Comparison of ENCODE assay signal across 22 mouse cellular contexts in the genomic region with DNA sequence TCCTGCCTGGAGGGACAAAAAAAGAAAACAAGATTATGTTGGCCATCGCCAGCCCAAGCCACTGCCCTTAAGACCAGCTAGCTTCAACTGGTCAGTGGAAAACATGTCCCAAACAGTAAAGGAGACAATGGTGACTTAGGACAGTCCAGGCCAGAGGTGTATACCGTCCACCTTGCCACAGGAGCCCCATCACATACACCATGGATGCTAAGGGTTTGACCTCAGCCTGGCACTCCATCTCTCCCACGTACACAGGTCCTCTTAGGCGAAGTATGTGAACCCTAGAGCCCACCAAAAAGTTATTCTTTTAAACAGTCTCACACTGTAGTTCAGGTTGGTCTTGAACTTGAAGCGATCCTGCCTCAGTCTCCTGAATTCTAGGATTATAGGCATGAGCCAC. TPM values are rescaled to one million over a fixed set of nuclear protein-coding genes. Genes with fewer than 3 reads are reported as not detected.
"Had no signal": no experiment of that assay in that cellular context is flagged by ENCODE, and none has a peak within 500 bp of the region (broad histone marks: within the 10 kb centered on the region; RNA-seq: fewer than 3 reads in every experiment).

No protein-coding gene starts in this region.

- H3K36me3 ChIP-seq: stomach, embryonic 15.5 days had no signal

- H3K9me3 ChIP-seq: neural tube, embryonic 13.5 days; neural tube, embryonic 15.5 days; stomach, embryonic 15.5 days had no signal

- H3K9ac ChIP-seq: neural tube, embryonic 13.5 days; neural tube, embryonic 15.5 days; stomach, embryonic 15.5 days had no signal

- H3K27ac ChIP-seq: neural tube, embryonic 13.5 days; neural tube, embryonic 15.5 days; stomach, embryonic 15.5 days had no signal

- DNase-seq: retina, postnatal 1 day; right cerebral cortex, adult 18-20 months; right cerebral cortex, postnatal 14 days; right cerebral cortex, postnatal 25 days; right cerebral cortex, postnatal 4 days; spleen, adult 18-20 months; thymus, adult 18-20 months; thymus, adult 2 months; thymus, postnatal 14 days; thymus, postnatal 25 days; thymus, postnatal 36 days; thymus, postnatal 4 days had no signal

- H3K27me3 ChIP-seq: neural tube, embryonic 13.5 days; neural tube, embryonic 15.5 days; stomach, embryonic 15.5 days had no signal

- H3K4me3 ChIP-seq: neural tube, embryonic 13.5 days; neural tube, embryonic 15.5 days; stomach, embryonic 15.5 days had no signal

- H3K4me2 ChIP-seq: neural tube, embryonic 13.5 days; neural tube, embryonic 15.5 days; stomach, embryonic 15.5 days had no signal

RNA-seq across cellular contexts. Expression of a gene that starts 19.0 kb away (rescaled TPM):
- total RNA-seq: neutrophil, adult 5-6 weeks had no signal
- polyA plus RNA-seq: neural tube, embryonic 13.5 days; neural tube, embryonic 14.5 days; neural tube, embryonic 15.5 days; spleen, adult 2 months; stomach, embryonic 14.5 days; testis, adult 2 months; urinary bladder, adult 2 months had no signal

RNA-seq across cellular contexts. Expression of a gene that starts 38.4 kb away (rescaled TPM):
- total RNA-seq: neutrophil, adult 5-6 weeks had no signal
- polyA plus RNA-seq: neural tube, embryonic 13.5 days; neural tube, embryonic 14.5 days; neural tube, embryonic 15.5 days; stomach, embryonic 14.5 days; stomach, embryonic 15.5 days; stomach, embryonic 16.5 days; urinary bladder, adult 2 months had no signal
